Mouse (Mus musculus) neutrophil, adult 5-6 weeks (primary cell): ENCODE data around the gene Wsb1. TPM values are rescaled to one million over a fixed set of nuclear protein-coding genes. Genes with fewer than 3 reads are reported as not detected.
"Not testable (repeated sequence)": the region's sequence is repeated elsewhere in the genome, so short reads cannot be mapped to it uniquely, and the experiment has no call there.

Experiments
- ATAC-seq: fragments of 151-379, 151-347 bp; 2 replicates; pipeline ENCODE4 v1.8.0; 2017; ENCODE audit warnings: mild to moderate bottlenecking, moderate TSS enrichment; ENCODE audit not compliant: insufficient number of reproducible peaks, poor library complexity, low FRiP score, severe bottlenecking; ENCODE audit errors: extremely low read depth
- total RNA-seq: library from RNA; stranded (forward); fragments of 200-1000 nt; gene quantifications from 2 replicates; pipeline ENCODE4 v1.2.3, GENCODE M21; 2017

The Wsb1 gene
- total RNA-seq = 202 and 207 TPM in 2 replicates

- peak; percentile 96 for ATAC-seq
Observed at GRCm38 (mm10) chr11:79254391-79255098, at the start of gene Wsb1. TSS of gene Wsb1 (minus strand) at chr11:79254671.

- not testable (repeated sequence) for ATAC-seq
Observed at GRCm38 (mm10) chr11:79304245-79304644, 49.8 kb upstream of the Wsb1 start.

- ATAC-seq = no peak
Observed at GRCm38 (mm10) chr11:79303109-79303508, 48.6 kb upstream of the Wsb1 start.

GRCm38 (mm10) chr11:79299719-79300431 is 45.4 kb upstream of the Wsb1 start:
- ATAC-seq = no peak

- ATAC-seq = no peak
Observed at GRCm38 (mm10) chr11:79296856-79297491, 42.5 kb upstream of the Wsb1 start, which contains the start of gene Gm9964. TSS of gene Gm9964 (minus strand) at chr11:79296906.

- peak; percentile 64; the same call in 1 of the 2 replicates for ATAC-seq
Observed at GRCm38 (mm10) chr11:79296167-79296566, 41.7 kb upstream of the Wsb1 start.

GRCm38 (mm10) chr11:79293971-79294370 is 39.5 kb upstream of the Wsb1 start:
- no peak for ATAC-seq

GRCm38 (mm10) chr11:79293025-79293424 is 38.6 kb upstream of the Wsb1 start:
- no peak for ATAC-seq

GRCm38 (mm10) chr11:79292130-79292529 is 37.7 kb upstream of the Wsb1 start:
- ATAC-seq = no peak

GRCm38 (mm10) chr11:79291651-79292050 is 37.2 kb upstream of the Wsb1 start:
- no peak for ATAC-seq

- ATAC-seq = no peak
Observed at GRCm38 (mm10) chr11:79290473-79290872, 36.0 kb upstream of the Wsb1 start.

- ATAC-seq = no peak
Observed at GRCm38 (mm10) chr11:79288913-79289640, 34.6 kb upstream of the Wsb1 start.

- no peak for ATAC-seq
Observed at GRCm38 (mm10) chr11:79288278-79288843, 33.9 kb upstream of the Wsb1 start.

GRCm38 (mm10) chr11:79287447-79287846 is 33.0 kb upstream of the Wsb1 start:
- peak; percentile 76 for ATAC-seq

GRCm38 (mm10) chr11:79286305-79286799 is 31.9 kb upstream of the Wsb1 start:
- no peak for ATAC-seq

- no peak for ATAC-seq
Observed at GRCm38 (mm10) chr11:79283350-79284030, 29.0 kb upstream of the Wsb1 start.

- no peak for ATAC-seq
Observed at GRCm38 (mm10) chr11:79281396-79281795, 26.9 kb upstream of the Wsb1 start.

GRCm38 (mm10) chr11:79279732-79280405 is 25.4 kb upstream of the Wsb1 start:
- ATAC-seq = no peak
